Mouse (Mus musculus): Measurements from ENCODE around the gene Fndc10. TPM values are rescaled to one million over a fixed set of nuclear protein-coding genes. Genes with fewer than 3 reads are reported as not detected.
"Not testable (repeated sequence)": the region's sequence is repeated elsewhere in the genome, so short reads cannot be mapped to it uniquely, and the experiment has no call there.

Fndc10 gene
- total RNA-seq, 2 experiments from 2014 or later, result 5.8 to 7.9 TPM

DNA sequence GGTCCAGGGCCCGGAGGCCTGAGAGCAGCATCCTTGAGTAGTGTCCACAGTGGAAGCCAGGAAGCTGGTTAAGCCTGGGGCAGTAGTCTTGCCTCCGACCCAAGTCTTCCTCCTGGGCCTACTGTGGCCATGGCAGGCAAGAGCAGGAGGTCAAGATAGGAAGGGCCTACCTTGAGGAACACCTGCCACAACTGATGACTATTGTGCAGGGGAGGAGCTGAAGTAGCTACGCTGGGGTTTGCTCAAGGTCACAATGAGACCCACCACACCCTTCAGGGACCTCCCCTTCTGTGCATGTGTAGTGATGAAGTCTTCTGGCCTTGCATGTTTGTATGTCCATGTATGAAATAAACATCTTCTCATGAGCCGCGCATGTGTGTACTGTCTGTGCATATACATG is 41.6 kb downstream of the Fndc10 start:
- no peak for DNase-seq

DNA sequence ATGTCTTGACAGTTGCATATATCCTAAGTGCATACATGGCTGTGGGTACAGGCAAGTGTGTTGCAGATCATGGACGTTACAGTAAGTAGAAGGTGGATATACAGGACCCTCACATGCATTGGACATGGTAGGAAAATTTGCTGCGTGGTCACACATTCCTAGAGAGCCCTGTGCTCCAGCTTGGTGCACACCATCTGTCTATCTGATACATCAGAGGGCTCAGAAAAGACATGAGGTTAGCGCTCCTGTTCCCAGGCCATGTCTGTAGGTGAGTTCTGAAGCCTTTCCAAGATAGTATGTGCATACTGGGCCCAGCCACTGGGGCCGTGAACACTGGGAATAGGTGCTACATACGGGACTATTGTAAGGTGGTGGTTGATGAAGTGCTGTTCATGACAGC is 42.3 kb downstream of the Fndc10 start:
- no peak for DNase-seq

DNA sequence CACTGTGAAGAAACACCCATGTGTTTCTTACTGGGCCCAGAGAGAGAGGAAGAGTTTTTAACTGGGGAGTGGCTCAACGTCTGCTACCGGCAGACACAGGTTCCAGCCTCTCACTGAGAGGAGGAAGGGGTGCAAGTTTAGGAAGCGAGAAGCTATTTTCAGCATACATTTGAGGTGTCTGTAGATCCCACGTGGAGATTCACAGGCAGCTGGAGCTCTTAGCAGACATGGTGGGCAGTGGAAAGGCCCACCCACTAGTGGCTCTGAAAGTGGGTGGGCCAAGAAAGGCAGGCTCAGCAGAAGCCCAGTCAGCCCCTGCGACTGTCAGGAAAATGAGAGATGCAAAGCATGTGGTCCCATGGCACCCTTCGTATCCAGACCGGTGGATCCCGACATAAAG is 44.1 kb downstream of the Fndc10 start:
- no peak for DNase-seq

DNA sequence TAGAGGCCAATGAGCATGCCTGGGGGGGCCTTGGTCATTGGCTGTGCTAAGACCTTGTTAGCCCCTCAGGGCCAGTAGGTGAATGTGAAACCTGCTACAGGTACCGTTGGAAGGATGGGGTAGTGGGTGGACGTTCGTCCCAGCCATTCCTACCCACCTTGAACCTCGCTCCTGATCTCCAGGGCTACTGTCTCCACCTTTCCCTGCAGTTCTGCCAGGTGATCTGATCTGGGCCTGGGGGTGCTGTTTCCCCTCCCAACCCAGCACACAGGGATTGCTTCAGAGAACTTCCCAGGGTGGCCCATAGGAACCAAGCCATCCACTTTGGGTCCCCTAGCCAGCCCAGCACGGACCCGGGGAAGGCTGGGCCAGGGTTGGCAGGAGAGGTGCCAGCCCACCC is 45.0 kb downstream of the Fndc10 start:
- no peak for DNase-seq

DNA sequence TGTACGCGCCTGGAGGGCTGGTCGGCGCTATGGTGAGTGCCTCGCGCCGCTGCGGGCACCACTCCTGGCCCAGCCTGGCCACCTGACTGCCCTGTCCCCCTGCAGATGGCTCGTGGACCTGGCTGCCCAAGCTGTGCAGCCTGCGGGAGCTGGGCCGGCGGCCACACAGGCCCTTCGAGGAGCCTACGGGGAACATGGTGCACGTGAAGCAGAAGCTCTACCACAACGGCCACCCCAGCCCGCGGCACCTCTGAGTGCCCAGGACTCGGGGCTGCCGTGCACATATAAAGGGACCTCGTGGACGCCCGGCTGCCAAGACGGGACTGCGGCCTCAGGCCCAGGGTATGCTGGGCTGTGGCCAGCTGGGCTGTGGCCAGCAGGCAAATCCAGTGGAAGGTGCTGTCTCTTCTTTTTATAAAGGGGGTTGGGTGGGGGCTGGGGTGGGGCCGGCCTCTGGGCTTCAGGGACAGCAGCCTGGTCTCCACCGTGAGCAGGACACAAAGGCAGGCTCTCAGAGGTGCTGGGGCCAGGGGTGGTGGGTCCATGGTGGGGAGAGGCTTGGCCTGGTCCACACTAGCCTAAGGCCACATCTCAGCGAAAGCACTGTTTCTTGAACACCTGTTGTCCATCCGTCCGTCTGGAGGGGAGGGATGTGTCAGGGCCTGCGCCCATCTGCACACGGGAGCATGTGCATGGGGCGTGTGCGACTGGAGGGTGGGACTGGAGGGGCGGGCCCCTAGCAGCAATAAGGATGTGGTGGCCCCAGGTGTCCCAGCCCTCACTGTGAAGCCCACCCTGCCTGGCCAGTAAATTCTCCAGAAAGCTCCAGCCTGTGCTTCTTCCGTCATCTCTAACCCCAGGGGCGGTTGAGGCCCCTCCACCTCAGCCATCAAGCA is 45.8 kb downstream of the Fndc10 start:
- DNase-seq, result no peak

DNA sequence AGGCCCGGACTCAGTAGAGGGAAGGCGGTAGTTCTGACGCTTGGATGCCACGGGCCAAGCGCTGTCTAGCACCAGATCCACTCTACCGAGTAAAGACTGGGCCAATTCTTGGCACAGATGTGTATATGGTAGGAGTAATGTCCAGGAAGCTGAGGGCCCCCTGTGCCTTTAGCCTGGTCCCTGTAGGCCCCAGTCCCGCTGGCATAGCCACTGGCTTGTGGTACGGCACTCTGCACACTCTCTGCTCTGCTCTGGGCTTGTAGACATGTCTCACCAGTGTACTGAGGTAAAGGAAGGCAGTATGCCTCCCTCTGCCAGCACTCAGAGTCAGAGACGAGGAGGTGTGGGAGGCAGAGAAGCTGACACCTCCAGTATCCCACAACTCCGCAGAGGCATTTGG is 46.5 kb downstream of the Fndc10 start:
- DNase-seq, result not testable (repeated sequence)

DNA sequence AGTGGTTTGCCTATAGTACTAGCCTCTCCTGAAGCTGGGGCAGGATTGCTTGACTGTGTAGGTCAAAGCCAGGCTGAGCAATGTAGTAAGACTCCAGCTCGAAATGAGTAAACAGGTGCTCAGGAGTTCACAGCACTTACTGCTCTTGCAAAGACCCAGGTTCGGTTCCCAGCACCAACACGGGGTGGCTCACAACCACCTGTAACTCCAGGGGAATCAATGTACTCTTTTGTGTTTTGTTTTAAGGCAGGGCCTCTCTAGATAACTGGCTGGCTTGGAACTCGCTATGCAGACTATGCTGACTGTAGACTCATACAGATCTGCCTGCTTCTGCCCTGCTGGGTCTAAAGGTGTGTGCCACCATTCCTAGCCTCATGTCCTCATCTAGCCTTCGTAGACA is 48.5 kb downstream of the Fndc10 start:
- DNase-seq, result no peak

DNA sequence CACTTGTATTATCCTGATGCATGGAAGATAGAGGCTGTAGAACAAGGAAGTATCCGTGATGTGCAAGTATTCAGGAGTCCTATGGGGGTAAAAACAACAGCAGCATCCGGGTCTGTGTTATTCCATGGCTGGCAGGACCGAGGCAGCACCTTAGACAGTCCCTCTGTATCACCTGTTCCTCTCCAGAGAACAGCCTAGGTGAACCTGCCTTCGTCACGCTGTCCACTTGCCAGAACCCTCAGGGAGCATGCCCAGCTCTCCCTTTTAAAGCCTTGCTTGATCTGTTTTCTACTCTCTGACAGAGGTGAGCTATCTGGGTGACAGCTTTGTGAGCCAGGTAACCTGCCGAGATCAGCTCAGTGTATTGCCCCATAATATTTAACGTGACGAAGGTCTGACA is 50.3 kb downstream of the Fndc10 start:
- no peak for DNase-seq

DNA sequence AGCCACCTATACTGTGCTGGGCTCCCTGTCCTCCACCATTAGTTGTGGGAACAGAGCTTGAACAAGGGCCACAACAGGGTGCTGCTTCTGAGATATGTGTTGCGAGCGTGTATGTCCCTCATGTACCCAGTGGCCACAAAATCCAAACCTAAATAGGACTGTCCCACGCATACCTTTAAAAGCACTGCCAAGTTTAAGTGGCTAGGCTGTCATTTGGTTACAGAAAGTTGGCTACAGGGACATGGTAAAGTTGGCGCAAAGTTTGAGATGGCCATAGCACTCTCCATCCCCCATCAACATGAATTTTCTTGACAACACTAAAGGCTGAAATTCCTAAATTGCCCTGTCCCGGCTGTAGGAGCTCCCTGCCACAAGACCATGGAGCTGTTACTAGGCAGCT is 51.0 kb downstream of the Fndc10 start:
- no peak for DNase-seq

Other genes starting within 250 kb of the Fndc10 start
- 100 to 1,000 TPM; 122 to 216 TPM for gene Tmem52, start 225.2 kb upstream of the Fndc10 start, total RNA-seq (2021)
- gene Gnb1, start 203.0 kb upstream of the Fndc10 start, total RNA-seq (2021), result 100 to 1,000 TPM; 156 to 177 TPM
- gene Nadk, start 132.0 kb upstream of the Fndc10 start, total RNA-seq (2021), result 10 to 100 TPM; 20.8 to 25.2 TPM
- gene Slc35e2, start 92.9 kb upstream of the Fndc10 start, total RNA-seq (2021), result 1 to 10 TPM; 6.5 to 8.6 TPM
- 10 to 100 TPM; 24.4 to 33.1 TPM for gene Cdk11b, start 69.5 kb upstream of the Fndc10 start, total RNA-seq (2021)
- not detected for gene Gm10563, start 48.9 kb upstream of the Fndc10 start, total RNA-seq (2021)
- gene Mmp23, start 41.0 kb upstream of the Fndc10 start, total RNA-seq (2021), result 10 to 100 TPM; 18.3 to 22.2 TPM
- 10 to 100 TPM; 13.2 to 16.8 TPM for gene Mib2, start 25.1 kb upstream of the Fndc10 start, total RNA-seq (2021)
- 10 to 100 TPM; 50.8 to 51.4 TPM for gene Ssu72, start 10.5 kb downstream of the Fndc10 start, total RNA-seq (2021)
- gene Tmem240, start 40.5 kb downstream of the Fndc10 start, total RNA-seq (2021), result 1 to 10 TPM in 1 of 2 experiments, under 1 TPM in 1; 0.49 to 1.0 TPM
- gene Atad3a, start 66.8 kb downstream of the Fndc10 start, total RNA-seq (2021), result 10 to 100 TPM; 30.4 to 39.3 TPM
- gene Vwa1, start 80.4 kb downstream of the Fndc10 start, total RNA-seq (2021), result 10 to 100 TPM; 16.8 to 21.5 TPM
- 1 to 10 TPM; 2.4 to 4.0 TPM for gene Tmem88b, start 91.5 kb downstream of the Fndc10 start, total RNA-seq (2021)
- gene Ankrd65, start 96.1 kb downstream of the Fndc10 start, total RNA-seq (2021), result not detected
- 10 to 100 TPM; 56.6 to 58.0 TPM for gene Mrpl20, start 108.5 kb downstream of the Fndc10 start, total RNA-seq (2021)
- 10 to 100 TPM; 31.0 to 47.8 TPM for gene Ccnl2, start 118.1 kb downstream of the Fndc10 start, total RNA-seq (2021)
- 10 to 100 TPM; 85.0 to 93.2 TPM for gene Aurkaip1, start 136.9 kb downstream of the Fndc10 start, total RNA-seq (2021)
- 100 to 1,000 TPM; 112 to 136 TPM for gene Mxra8, start 145.3 kb downstream of the Fndc10 start, total RNA-seq (2021)
- gene Dvl1, start 153.1 kb downstream of the Fndc10 start, total RNA-seq (2021), result 10 to 100 TPM; 96.4 to 99.6 TPM
- under 1 TPM; 0.11 to 0.26 TPM for gene Tas1r3, start 169.0 kb downstream of the Fndc10 start, total RNA-seq (2021)
- gene Cptp, start 175.1 kb downstream of the Fndc10 start, total RNA-seq (2021), result 10 to 100 TPM; 13.6 to 20.5 TPM
- 10 to 100 TPM; 18.9 to 21.7 TPM for gene Ints11, start 175.2 kb downstream of the Fndc10 start, total RNA-seq (2021)
- 10 to 100 TPM; 16.9 to 23.6 TPM for gene Pusl1, start 197.4 kb downstream of the Fndc10 start, total RNA-seq (2021)
- 10 to 100 TPM; 13.8 to 23.1 TPM for gene Acap3, start 197.5 kb downstream of the Fndc10 start, total RNA-seq (2021)
- 10 to 100 TPM; 62.1 to 67.2 TPM for gene Ube2j2, start 249.5 kb downstream of the Fndc10 start, total RNA-seq (2021)

Measured in gastrocnemius, postnatal 10 days (tissue).